Mouse (Mus musculus) CH12.LX (cell line): ENCODE results near the gene Cd300e. TPM values are rescaled to one million over a fixed set of nuclear protein-coding genes. Genes with fewer than 3 reads are reported as not detected.
A peak's percentile ranks its signal among the peaks of the same experiment; 100 is the strongest.

Experiments used
- DNase-seq: peaks from one replicate; pipeline ENCODE4 v3.0.0-alpha.2; 2013; ENCODE audit errors: extremely low read depth
- H3K27ac ChIP-seq: 2 replicates; pipeline ENCODE4 v1.5.1; 2012; ENCODE audit warnings: low read depth, mild to moderate bottlenecking, control low read depth, moderate library complexity; ENCODE audit not compliant: insufficient read depth
- H3K27me3 ChIP-seq: replicated peaks from 2 replicates; pipeline ENCODE3; 2012; ENCODE audit warnings: inconsistent platforms
- H3K36me3 ChIP-seq, 2 experiments: replicated peaks in 1 of 2; 2 replicates each; pipeline versions ENCODE3 to v1.6.1; 2012; ENCODE audit warnings: inconsistent platforms in 1 of 2, low read length in 1 of 2, mild to moderate bottlenecking in 1 of 2, mixed read lengths in 1 of 2, moderate library complexity in 1 of 2; ENCODE audit not compliant: control insufficient read depth in 1 of 2, insufficient read depth in 1 of 2
- H3K4me1 ChIP-seq, 2 experiments: 2 replicates each; pipeline ENCODE4 v1.6.1; 2012; ENCODE audit warnings: inconsistent platforms in 1 of 2, moderate library complexity in 1 of 2; ENCODE audit not compliant: insufficient read depth in 2 of 2, control insufficient read depth in 1 of 2
- H3K4me2 ChIP-seq: 2 replicates; pipeline ENCODE4 v1.6.1; 2012; ENCODE audit warnings: low read depth, mild to moderate bottlenecking, control low read depth; ENCODE audit not compliant: poor library complexity, insufficient read depth, severe bottlenecking
- H3K4me3 ChIP-seq, 3 experiments: fragments of 150-350 bp in 1 of 3; sonication (generic) in 1 of 3; replicated peaks in 1 of 3; 2 replicates each; pipeline versions ENCODE3 to v1.5.1; 2011 to 2012; ENCODE audit warnings: low read depth in 2 of 3, low read length in 2 of 3, mild to moderate bottlenecking in 2 of 3, moderate library complexity in 2 of 3, control low read depth in 1 of 3, improper control_type of control experiment in 1 of 3, inconsistent platforms in 1 of 3, mixed read lengths in 1 of 3; ENCODE audit not compliant: poor library complexity in 1 of 3
- H3K79me2 ChIP-seq: replicated peaks from 2 replicates; pipeline ENCODE4 v1.6.1; 2012; ENCODE audit warnings: mild to moderate bottlenecking, moderate library complexity; ENCODE audit not compliant: control insufficient read depth, poor library complexity, insufficient read depth, severe bottlenecking; ENCODE audit errors: extremely low read depth
- H3K9ac ChIP-seq: 2 replicates; pipeline ENCODE4 v1.6.1; 2012; ENCODE audit warnings: low read depth, mild to moderate bottlenecking, control low read depth, moderate library complexity; ENCODE audit not compliant: insufficient read depth
- H3K9me3 ChIP-seq: replicated peaks from 2 replicates; pipeline ENCODE3; 2012; ENCODE audit warnings: low read length, inconsistent platforms, mixed read lengths
- CHD1 ChIP-seq: IDR thresholded peaks from 2 replicates; pipeline ENCODE4 v1.6.1; 2012; ENCODE audit warnings: low read depth, low read length, improper control_type of control experiment, inconsistent platforms
- CTCF ChIP-seq, 2 experiments: IDR thresholded peaks in 1 of 2; conservative IDR thresholded peaks in 1 of 2; 2 replicates each; pipeline ENCODE4 v1.5.1; 2011 to 2012; ENCODE audit warnings: low read depth in 2 of 2, low read length in 2 of 2, improper control_type of control experiment in 1 of 2, inconsistent platforms in 1 of 2, mild to moderate bottlenecking in 1 of 2, moderate library complexity in 1 of 2
- ELF1 ChIP-seq: IDR thresholded peaks from 2 replicates; pipeline ENCODE4 v1.6.1; 2014; ENCODE audit warnings: low read depth, mild to moderate bottlenecking, inconsistent platforms, low read length, improper control_type of control experiment
- EP300 ChIP-seq: IDR thresholded peaks from 2 replicates; pipeline ENCODE4 v1.6.1; 2011; ENCODE audit warnings: low read length, improper control_type of control experiment
- JUN ChIP-seq: IDR thresholded peaks from 2 replicates; pipeline ENCODE4 v1.6.1; 2011; ENCODE audit warnings: low read depth, mild to moderate bottlenecking, low read length, improper control_type of control experiment, moderate library complexity; ENCODE audit not compliant: insufficient read depth
- JUND ChIP-seq: conservative IDR thresholded peaks from 2 replicates; pipeline ENCODE4 v1.6.1; 2011; ENCODE audit warnings: low read depth, low read length, improper control_type of control experiment
- KAT2A ChIP-seq: IDR thresholded peaks from 2 replicates; pipeline ENCODE4 v1.6.1; 2012; ENCODE audit warnings: low read length, improper control_type of control experiment, inconsistent platforms; ENCODE audit not compliant: insufficient replicate concordance
- MAFK ChIP-seq: IDR thresholded peaks from 2 replicates; pipeline ENCODE4 v1.6.1; 2011; ENCODE audit warnings: low read length, improper control_type of control experiment; ENCODE audit not compliant: insufficient replicate concordance
- MAX ChIP-seq: IDR thresholded peaks from 2 replicates; pipeline ENCODE4 v1.6.1; 2011; ENCODE audit warnings: low read length, improper control_type of control experiment
- MXI1 ChIP-seq: IDR thresholded peaks from 2 replicates; pipeline ENCODE4 v1.6.1; 2011; ENCODE audit warnings: mild to moderate bottlenecking, low read depth, low read length, improper control_type of control experiment
- MYC ChIP-seq: IDR thresholded peaks from 2 replicates; pipeline ENCODE4 v1.6.1; 2011; ENCODE audit warnings: low read depth, mild to moderate bottlenecking, improper control_type of control experiment, low read length
- NELFE ChIP-seq: IDR thresholded peaks from 2 replicates; pipeline ENCODE4 v1.6.1; 2011; ENCODE audit warnings: low read depth, low read length, improper control_type of control experiment
- NRF1 ChIP-seq: IDR thresholded peaks from 2 replicates; pipeline ENCODE4 v1.6.1; 2014; ENCODE audit warnings: low read depth, mild to moderate bottlenecking, inconsistent platforms, low read length, improper control_type of control experiment, moderate library complexity
- PAX5 ChIP-seq: IDR thresholded peaks from 2 replicates; pipeline ENCODE4 v1.6.1; 2012; ENCODE audit warnings: low read length, inconsistent platforms, mixed read lengths
- POLR2A ChIP-seq: IDR thresholded peaks from 2 replicates; pipeline ENCODE4 v1.6.1; 2011; ENCODE audit warnings: low read depth, mild to moderate bottlenecking, improper control_type of control experiment, low read length
- POLR2AphosphoS2 ChIP-seq: IDR thresholded peaks from 2 replicates; pipeline ENCODE4 v1.6.1; 2011; ENCODE audit warnings: low read depth, low read length, improper control_type of control experiment
- RAD21 ChIP-seq: IDR thresholded peaks from 2 replicates; pipeline ENCODE4 v1.6.1; 2011; ENCODE audit warnings: low read depth, mild to moderate bottlenecking, low read length, improper control_type of control experiment, moderate library complexity
- RCOR1 ChIP-seq: conservative IDR thresholded peaks from 2 replicates; pipeline ENCODE4 v1.6.1; 2012; ENCODE audit warnings: low read depth, mild to moderate bottlenecking, inconsistent platforms, low read length, improper control_type of control experiment
- SMC3 ChIP-seq: IDR thresholded peaks from 2 replicates; pipeline ENCODE4 v1.6.1; 2011; ENCODE audit warnings: low read depth, low read length, improper control_type of control experiment
- TBP ChIP-seq: conservative IDR thresholded peaks from 2 replicates; pipeline ENCODE4 v1.6.1; 2011; ENCODE audit warnings: low read depth, low read length, improper control_type of control experiment
- TCF12 ChIP-seq: IDR thresholded peaks from 2 replicates; pipeline ENCODE4 v1.6.1; 2014; ENCODE audit warnings: low read depth, mild to moderate bottlenecking, inconsistent platforms, low read length, improper control_type of control experiment
- UBTF ChIP-seq: IDR thresholded peaks from 2 replicates; pipeline ENCODE4 v1.6.1; 2012; ENCODE audit warnings: low read depth, mild to moderate bottlenecking, inconsistent platforms, low read length, improper control_type of control experiment, moderate library complexity
- USF2 ChIP-seq: conservative IDR thresholded peaks from 2 replicates; pipeline ENCODE4 v1.6.1; 2011; ENCODE audit warnings: low read depth, low read length, improper control_type of control experiment
- ZC3H11A ChIP-seq: IDR thresholded peaks from 2 replicates; pipeline ENCODE4 v1.6.1; 2012; ENCODE audit warnings: low read depth, mild to moderate bottlenecking, inconsistent platforms, low read length, improper control_type of control experiment
- ZKSCAN1 ChIP-seq: IDR thresholded peaks from 2 replicates; pipeline ENCODE4 v1.6.1; 2012; ENCODE audit warnings: low read depth, inconsistent platforms, low read length, improper control_type of control experiment, borderline replicate concordance
- ZMIZ1 ChIP-seq: IDR thresholded peaks from 2 replicates; pipeline ENCODE4 v1.6.1; 2012; ENCODE audit warnings: low read depth, mild to moderate bottlenecking, inconsistent platforms, low read length, improper control_type of control experiment
- dilution Hi-C: fragments of 300-500 bp; cut with MboI; formaldehyde crosslinking; loops from 2 replicates; pipeline ENCODE4 v1.14.3; 2020; ENCODE audit warnings: low sequenced_read_pairs; ENCODE audit not compliant: extremely low pct_unique_long_range_greater_than_20kb, extremely low pct_ligation_motif_present
- in situ Hi-C: fragments of 300-500 bp; cut with MboI; formaldehyde crosslinking; loops from 3 replicates; pipeline ENCODE4 v1.14.3; 2019; ENCODE audit warnings: low sequenced_read_pairs, low pct_ligation_motif_present, low pct_unique_long_range_greater_than_20kb, mixed read lengths
- polyA plus RNA-seq: library from polyadenylated mRNA; unstranded; fragments of >175 nt; gene quantifications from 2 replicates; pipeline ENCODE4 v1.2.1, GENCODE M21; 2012; ENCODE audit warnings: low read depth; ENCODE audit not compliant: insufficient read length
- total RNA-seq, 2 experiments: library from RNA; depleted of rRNA; stranded (reverse); fragments of 300-350 nt in 1 of 2; fragments of >200 nt in 1 of 2; gene quantifications; 2 replicates each; pipeline ENCODE4 v1.2.3; 2012 to 2014

Cd300e gene
- total and polyA plus RNA-seq, 3 experiments = not detected

DNA sequence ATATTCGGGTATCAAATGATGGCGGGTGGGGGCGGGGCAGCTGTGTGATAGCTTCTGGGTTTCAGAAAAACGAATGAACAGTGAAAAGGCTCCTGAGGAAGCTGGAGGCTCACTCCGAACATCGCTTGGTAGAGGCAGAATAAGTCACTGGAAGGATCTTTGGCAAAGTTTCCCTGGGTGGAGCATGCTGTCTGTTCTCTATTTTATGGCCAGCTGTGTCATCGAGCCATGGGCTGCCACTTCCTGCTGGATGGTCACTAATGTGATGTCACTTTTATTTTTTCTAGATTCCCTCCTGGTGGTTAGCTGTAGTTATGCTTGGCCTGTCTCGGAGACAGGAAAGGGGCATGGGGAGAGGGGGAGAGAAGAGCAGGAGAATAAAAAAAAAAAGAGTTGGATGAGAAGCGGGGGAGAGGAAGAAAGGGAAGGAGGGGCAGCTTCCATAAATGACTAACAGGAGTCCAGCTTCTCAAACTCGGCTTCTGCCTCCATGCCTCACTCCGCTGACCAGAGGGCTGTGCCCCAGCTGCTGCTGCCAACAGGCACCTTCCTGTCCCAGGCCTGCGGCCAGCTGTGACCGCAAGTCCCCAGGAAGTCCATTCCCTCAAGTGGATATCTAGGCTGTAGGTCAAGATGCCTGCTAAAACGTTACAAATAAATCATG lies 9.8 kb upstream of the Cd300e start:
- TF ChIP-seq UBTF = no peak
- TF ChIP-seq POLR2AphosphoS2 = no peak
- no peak for TF ChIP-seq PAX5
- TF ChIP-seq NELFE = no peak
- in situ Hi-C loops = no loop called here
- peaks cover 12 to 14% of the 10 kb centered on the region in 2 experiments; a peak in 3 of 4 replicates for H3K4me1 ChIP-seq
- H3K9me3 ChIP-seq = peaks cover 6% of the 10 kb centered on the region
- no peak for DNase-seq
- no peak overlapping the region for H3K9ac ChIP-seq
- no peaks in the 10 kb centered on the region for H3K36me3 ChIP-seq
- H3K4me3 ChIP-seq = no peak overlapping the region
- H3K27ac ChIP-seq = no peak overlapping the region
- H3K79me2 ChIP-seq = no peaks in the 10 kb centered on the region
- H3K4me2 ChIP-seq = no peak overlapping the region
- dilution Hi-C loops = no loop called here
- peaks cover 81% of the 10 kb centered on the region for H3K27me3 ChIP-seq

DNA sequence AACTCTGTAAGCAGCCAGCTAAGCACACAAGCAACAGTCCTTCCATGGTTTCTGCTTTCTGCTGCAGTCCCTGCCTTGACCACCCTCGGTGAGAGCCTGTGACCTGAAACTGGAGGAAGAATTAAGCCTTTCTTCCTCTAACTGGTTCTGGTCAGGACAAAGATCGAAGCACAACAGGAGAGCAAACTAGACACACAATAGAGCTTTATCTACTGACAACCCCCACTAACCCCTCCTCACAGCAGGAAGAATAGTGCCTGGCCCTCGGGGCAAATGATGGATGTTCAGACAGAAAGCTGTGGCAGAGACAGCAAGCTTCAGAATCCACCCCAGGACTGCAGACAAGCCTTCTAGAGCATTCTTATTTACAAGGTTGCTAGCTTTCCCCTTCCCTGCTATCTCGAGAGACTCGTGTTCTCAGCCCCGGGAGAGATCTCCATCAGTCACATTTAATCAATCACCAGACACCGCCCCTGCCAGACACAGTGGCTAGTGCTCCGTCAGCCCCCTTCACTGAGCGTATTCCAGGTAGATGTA lies 9.1 kb upstream of the Cd300e start:
- no peak for DNase-seq
- dilution Hi-C loops = no loop called here

DNA sequence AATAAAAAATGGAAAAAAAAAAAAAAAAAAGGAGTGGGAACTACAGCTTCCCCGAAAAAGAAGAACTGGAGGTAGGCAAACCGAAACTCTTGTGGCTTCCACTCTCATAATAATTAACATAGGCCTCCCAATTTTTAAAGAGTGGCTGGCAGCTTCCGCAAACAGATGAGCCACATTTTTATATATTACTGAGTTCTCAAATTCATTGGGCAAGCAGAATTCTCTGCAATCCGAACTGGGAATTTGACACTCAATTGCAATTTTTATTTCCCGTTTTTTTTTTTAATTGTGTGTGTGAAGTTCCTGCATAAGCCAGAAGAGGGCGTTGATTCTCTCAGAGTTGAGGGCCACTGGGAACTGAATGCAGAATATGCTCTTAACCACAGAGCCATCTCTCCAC lies 4.8 kb upstream of the Cd300e start:
- dilution Hi-C loops = no loop called here
- peaks cover 78% of the 10 kb centered on the region for H3K27me3 ChIP-seq
- no peak for DNase-seq
- H3K9me3 ChIP-seq = no peaks in the 10 kb centered on the region
- H3K9ac ChIP-seq = no peak overlapping the region
- no peaks in the 10 kb centered on the region for H3K79me2 ChIP-seq
- H3K27ac ChIP-seq = no peak overlapping the region
- peak overlapping the region; percentile 46 for H3K4me2 ChIP-seq
- in situ Hi-C loops = no loop called here
- no peak overlapping the region for H3K4me3 ChIP-seq
- peaks cover 9 to 21% of the 10 kb centered on the region in 2 experiments for H3K4me1 ChIP-seq
- no peaks in the 10 kb centered on the region for H3K36me3 ChIP-seq
- TF ChIP-seq KAT2A (no peak), MYC (no peak), JUND (no peak), TBP (no peak), MAFK (no peak), ELF1 (peak; percentile 38; the same call in 1 of the 2 replicates), EP300 (peak; percentile 85), RCOR1 (no peak), MAX (no peak), ZC3H11A (no peak), CTCF (conservative IDR thresholded peaks at IDR 0.05 in 1 of 2, IDR thresholded peaks at IDR 0.05 in 1 of 2; ENCODE audit: low read depth in 2 of 2, low read length in 2 of 2) (peak; percentile 54 to 63; a peak in 3 of 4 replicates), TCF12 (no peak), RAD21 (peak; percentile 9; the same call in 1 of the 2 replicates), NRF1 (no peak), ZMIZ1 (no peak), ZKSCAN1 (no peak), CHD1 (no peak), JUN (no peak), POLR2AphosphoS2 (no peak), USF2 (no peak)

More for the DNA sequence above, 9.1 kb upstream of the Cd300e start:
- Histone ChIP-seq H3K27me3 (peaks cover 81% of the 10 kb centered on the region), H3K36me3 (no peaks in the 10 kb centered on the region), H3K4me3 (no peak overlapping the region)
- TF ChIP-seq SMC3 (no peak), MXI1 (no peak), POLR2A (no peak), ZMIZ1 (no peak), UBTF (no peak)
- TF ChIP-seq, all 38 proteins: peak for 0
- Histone ChIP-seq H3K27ac (no peak overlapping the region), H3K9me3 (peaks cover 6% of the 10 kb centered on the region), H3K79me2 (no peaks in the 10 kb centered on the region), H3K9ac (no peak overlapping the region), H3K4me1 (peaks cover 16 to 20% of the 10 kb centered on the region in 2 experiments), H3K4me2 (no peak overlapping the region)
- in situ Hi-C loops = no loop called here
